In the genomic region with DNA sequence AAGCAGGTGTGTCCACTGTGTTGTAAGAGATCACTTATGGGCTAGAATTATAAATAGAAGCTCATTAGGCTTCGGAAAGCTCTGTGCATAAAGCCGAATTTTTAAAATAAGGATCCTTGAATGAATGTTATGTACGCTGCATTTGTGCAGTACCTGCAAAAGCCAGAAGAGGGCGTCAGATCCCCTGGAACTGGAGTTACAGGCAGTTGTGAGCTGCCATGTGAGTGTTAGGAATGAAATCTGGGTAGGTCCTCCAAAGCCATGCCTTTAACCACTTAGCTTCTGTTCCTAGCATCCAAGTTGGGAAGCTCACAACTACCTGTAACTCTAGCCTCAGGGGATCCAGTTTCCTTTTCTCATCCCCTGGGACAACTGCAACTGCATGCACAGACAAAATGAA, we compare ENCODE assay signal across 9 mouse cellular contexts.
DNase-seq lines count a peak whose midpoint lies in the region; ATAC-seq and TF ChIP-seq lines count a peak whose summit lies in the region.
"Had no signal": no experiment of that assay in that cellular context is flagged by ENCODE, and none has a peak within 500 bp of the region (broad histone marks: within the 10 kb centered on the region; RNA-seq: fewer than 3 reads in every experiment).

No protein-coding gene starts in this region.

- no peaks in the 10 kb centered on the region for H3K9me3 ChIP-seq in midbrain, postnatal 0 days (ENCODE audit: low read length)
- no peaks in the 10 kb centered on the region for H3K9me3 ChIP-seq in midbrain, embryonic 16.5 days (replicated peaks; ENCODE audit: control insufficient read depth, low read length, poor library complexity, severe bottlenecking)
- H3K9me3 ChIP-seq: heart, embryonic 13.5 days had no signal

- ATAC-seq in midbrain, postnatal 0 days (ENCODE audit: low FRiP score), result no peak
- no peak for ATAC-seq in midbrain, embryonic 16.5 days
- 0 out of 2 replicates have a peak, but pooled peaks have one; percentile 22 for ATAC-seq in monocyte, adult 5-6 weeks (replicated peaks; ENCODE audit: insufficient number of reproducible peaks, low FRiP score, low TSS enrichment, poor library complexity, severe bottlenecking)

- no peaks in the 10 kb centered on the region for H3K36me3 ChIP-seq in midbrain, postnatal 0 days (ENCODE audit: insufficient read depth, low read length)
- no peaks in the 10 kb centered on the region for H3K36me3 ChIP-seq in midbrain, embryonic 16.5 days (ENCODE audit: control insufficient read depth, insufficient read depth, low read length)
- H3K36me3 ChIP-seq: heart, embryonic 13.5 days had no signal

- TF ChIP-seq CTCF in midbrain, postnatal 0 days (IDR thresholded peaks at IDR 0.05), result peak; percentile 65

- peak; percentile 34 to 62 for DNase-seq in cerebellum, postnatal 10 days
- no peak for DNase-seq in cerebellum, adult 9-11 months
- DNase-seq in midbrain, postnatal 0 days (ENCODE audit: low spot score), result no peak
- peak; percentile 20 for DNase-seq in forelimb bud, embryonic 11.5 days (ENCODE audit: low read depth, low spot score)
- no peak for DNase-seq in ovary, postnatal 10 days (ENCODE audit: low spot score)
- DNase-seq in cerebellum, postnatal 25 days, result no peak

- H3K4me2 ChIP-seq in midbrain, postnatal 0 days (ENCODE audit: low read depth, low read length, poor library complexity, severe bottlenecking), result no peak overlapping the region
- H3K4me2 ChIP-seq in midbrain, embryonic 16.5 days (ENCODE audit: low read length), result no peak overlapping the region
- H3K4me2 ChIP-seq: heart, embryonic 13.5 days had no signal

- H3K27ac ChIP-seq in midbrain, postnatal 0 days (ENCODE audit: low read depth, low read length), result no peak overlapping the region
- no peak overlapping the region for H3K27ac ChIP-seq in midbrain, embryonic 16.5 days (ENCODE audit: low read length)
- H3K27ac ChIP-seq: heart, embryonic 13.5 days had no signal

- no peaks in the 10 kb centered on the region for H3K27me3 ChIP-seq in midbrain, postnatal 0 days (ENCODE audit: insufficient read depth, low read length)
- H3K27me3 ChIP-seq in midbrain, embryonic 16.5 days (ENCODE audit: control insufficient read depth, insufficient read depth, low read depth, low read length), result no peaks in the 10 kb centered on the region
- H3K27me3 ChIP-seq: heart, embryonic 13.5 days had no signal

- peaks cover 2% of the 10 kb centered on the region for H3K4me1 ChIP-seq in midbrain, postnatal 0 days (ENCODE audit: insufficient read depth, low read length)
- H3K4me1 ChIP-seq in midbrain, embryonic 16.5 days (ENCODE audit: control insufficient read depth, insufficient read depth, low read length), result peaks cover 15% of the 10 kb centered on the region

- H3K4me3 ChIP-seq in midbrain, postnatal 0 days (ENCODE audit: low read depth, low read length), result no peak overlapping the region
- no peak overlapping the region for H3K4me3 ChIP-seq in midbrain, embryonic 16.5 days (ENCODE audit: low read depth, low read length)
- H3K4me3 ChIP-seq: heart, embryonic 13.5 days had no signal

- no peak overlapping the region for H3K9ac ChIP-seq in midbrain, postnatal 0 days (replicated peaks; ENCODE audit: low read length, poor library complexity, severe bottlenecking)
- H3K9ac ChIP-seq in midbrain, embryonic 16.5 days (ENCODE audit: low read depth, low read length), result no peak overlapping the region
- H3K9ac ChIP-seq: heart, embryonic 13.5 days had no signal

- WGBS in midbrain, postnatal 0 days, result 64% methylated on average over 4 of the region's 4 CpGs
- WGBS in midbrain, embryonic 16.5 days, result 71% methylated on average over 4 of the region's 4 CpGs

Comparison
In these comparisons a context has a peak if more than half of its experiments do, and no peak if none do; other contexts are left out.
1. DNase-seq: peak in cerebellum, postnatal 10 days (2 of 2) and forelimb bud, embryonic 11.5 days (single experiment); none in cerebellum, adult 9-11 months (single experiment), midbrain, postnatal 0 days (single experiment), ovary, postnatal 10 days (single experiment) and cerebellum, postnatal 25 days (0 of 2).